Mouse (Mus musculus): Measurements from ENCODE around the gene Prkrip1. TPM values are rescaled to one million over a fixed set of nuclear protein-coding genes. Genes with fewer than 3 reads are reported as not detected.

Prkrip1 gene
- polyA plus RNA-seq, 1 experiment from 2014 or later: 55.6 TPM

GRCm38 (mm10) chr5:136199526-136199925, 763 bp upstream of the Prkrip1 start:
- no peak for ATAC-seq (replicated peaks)
- H3K4me3 ChIP-seq: peak overlapping the region; percentile 90
- H3K36me3 ChIP-seq (replicated peaks): peaks cover 18% of the 10 kb centered on the region
- peak overlapping the region; percentile 63 for H3K4me2 ChIP-seq
- H3K27ac ChIP-seq: peak overlapping the region; percentile 86
- H3K4me1 ChIP-seq: peaks cover 14% of the 10 kb centered on the region
- no peaks in the 10 kb centered on the region for H3K27me3 ChIP-seq (replicated peaks)
- no peaks in the 10 kb centered on the region for H3K9me3 ChIP-seq
- H3K9ac ChIP-seq: peak overlapping the region; percentile 70; the same call in 1 of the 2 replicates
- WGBS: 22% methylated on average over 11 of the region's 11 CpGs

GRCm38 (mm10) chr5:136191870-136192269, 6.9 kb downstream of the Prkrip1 start:
- 90% methylated on average over 7 of the region's 7 CpGs for WGBS
- Histone ChIP-seq H3K36me3 (replicated peaks) (peaks cover 57% of the 10 kb centered on the region), H3K4me1 (no peaks in the 10 kb centered on the region)

GRCm38 (mm10) chr5:136186723-136187122, 12.0 kb downstream of the Prkrip1 start:
- Histone ChIP-seq H3K36me3 (replicated peaks) (peaks cover 35% of the 10 kb centered on the region), H3K27me3 (replicated peaks) (no peaks in the 10 kb centered on the region), H3K9me3 (no peaks in the 10 kb centered on the region), H3K4me3 (no peak overlapping the region), H3K27ac (no peak overlapping the region), H3K4me1 (0 out of 2 replicates have a peak, but pooled peaks cover 3% of the 10 kb centered on the region), H3K9ac (no peak overlapping the region), H3K4me2 (no peak overlapping the region)
- 42% methylated on average over 4 of the region's 4 CpGs for WGBS
- no peak; the same call in 1 of the 2 replicates for ATAC-seq (replicated peaks)

More at GRCm38 (mm10) chr5:136191870-136192269, 6.9 kb downstream of the Prkrip1 start:
- Histone ChIP-seq H3K4me2 (no peak overlapping the region), H3K27ac (no peak overlapping the region), H3K9ac (no peak overlapping the region), H3K4me3 (no peak overlapping the region), H3K27me3 (replicated peaks) (no peaks in the 10 kb centered on the region), H3K9me3 (no peaks in the 10 kb centered on the region)
- no peak for ATAC-seq (replicated peaks)

GRCm38 (mm10) chr5:136183766-136184165, 15.0 kb downstream of the Prkrip1 start:
- WGBS: 89% methylated on average over 7 of the region's 7 CpGs
- no peak overlapping the region for H3K4me3 ChIP-seq
- no peaks in the 10 kb centered on the region for H3K27me3 ChIP-seq (replicated peaks)

GRCm38 (mm10) chr5:136182830-136183229, 15.9 kb downstream of the Prkrip1 start:
- WGBS: 93% methylated on average over 4 of the region's 4 CpGs
- no peaks in the 10 kb centered on the region for H3K9me3 ChIP-seq
- H3K4me2 ChIP-seq: no peak overlapping the region
- H3K4me1 ChIP-seq: 0 out of 2 replicates have a peak, but pooled peaks cover 3% of the 10 kb centered on the region
- H3K4me3 ChIP-seq: no peak overlapping the region
- H3K27me3 ChIP-seq (replicated peaks): no peaks in the 10 kb centered on the region
- no peak for ATAC-seq (replicated peaks)
- no peak overlapping the region for H3K9ac ChIP-seq
- H3K27ac ChIP-seq: no peak overlapping the region
- peaks cover 40% of the 10 kb centered on the region for H3K36me3 ChIP-seq (replicated peaks)

More at GRCm38 (mm10) chr5:136183766-136184165, 15.0 kb downstream of the Prkrip1 start:
- no peak overlapping the region for H3K27ac ChIP-seq
- H3K4me1 ChIP-seq: 0 out of 2 replicates have a peak, but pooled peaks cover 3% of the 10 kb centered on the region
- no peak overlapping the region for H3K4me2 ChIP-seq
- no peak for ATAC-seq (replicated peaks)
- no peak overlapping the region for H3K9ac ChIP-seq
- H3K36me3 ChIP-seq (replicated peaks): peaks cover 43% of the 10 kb centered on the region
- no peaks in the 10 kb centered on the region for H3K9me3 ChIP-seq

- Histone ChIP-seq H3K4me3 (no peak overlapping the region), H3K9me3 (no peaks in the 10 kb centered on the region), H3K27ac (no peak overlapping the region), H3K9ac (no peak overlapping the region), H3K4me1 (0 out of 2 replicates have a peak, but pooled peaks cover 3% of the 10 kb centered on the region), H3K36me3 (replicated peaks) (peaks cover 41% of the 10 kb centered on the region), H3K27me3 (replicated peaks) (no peaks in the 10 kb centered on the region), H3K4me2 (no peak overlapping the region)
- WGBS: 91% methylated on average over 6 of the region's 6 CpGs
- no peak for ATAC-seq (replicated peaks)
Measured at GRCm38 (mm10) chr5:136182049-136182448, 16.7 kb downstream of the Prkrip1 start.

GRCm38 (mm10) chr5:136181197-136181596, 17.6 kb downstream of the Prkrip1 start:
- Histone ChIP-seq H3K9ac (no peak overlapping the region), H3K9me3 (no peaks in the 10 kb centered on the region), H3K4me1 (no peaks in the 10 kb centered on the region), H3K27ac (no peak overlapping the region), H3K4me2 (no peak overlapping the region), H3K4me3 (no peak overlapping the region), H3K27me3 (replicated peaks) (no peaks in the 10 kb centered on the region), H3K36me3 (replicated peaks) (peaks cover 41% of the 10 kb centered on the region)
- WGBS: 92% methylated on average over 6 of the region's 6 CpGs
- ATAC-seq (replicated peaks): no peak

GRCm38 (mm10) chr5:136179594-136179993, 19.2 kb downstream of the Prkrip1 start:
- Histone ChIP-seq H3K36me3 (replicated peaks) (peaks cover 36% of the 10 kb centered on the region), H3K9me3 (no peaks in the 10 kb centered on the region), H3K9ac (no peak overlapping the region), H3K4me1 (no peaks in the 10 kb centered on the region), H3K4me3 (no peak overlapping the region), H3K4me2 (no peak overlapping the region), H3K27ac (no peak overlapping the region), H3K27me3 (replicated peaks) (no peaks in the 10 kb centered on the region)
- no peak for ATAC-seq (replicated peaks)
- WGBS: 85% methylated on average over 5 of the region's 5 CpGs

GRCm38 (mm10) chr5:136173606-136174463, 24.9 kb downstream of the Prkrip1 start:
- peaks cover 7% of the 10 kb centered on the region; the same call in 1 of the 2 replicates for H3K36me3 ChIP-seq (replicated peaks)
- no peak for ATAC-seq (replicated peaks)
- H3K27me3 ChIP-seq (replicated peaks): no peaks in the 10 kb centered on the region
- WGBS: 32% methylated on average over 9 of the region's 9 CpGs
- H3K9me3 ChIP-seq: no peaks in the 10 kb centered on the region
- H3K4me2 ChIP-seq: no peak overlapping the region
- no peak overlapping the region for H3K4me3 ChIP-seq
- peaks cover 28% of the 10 kb centered on the region for H3K4me1 ChIP-seq
- peak overlapping the region; percentile 54 for H3K27ac ChIP-seq
- no peak overlapping the region for H3K9ac ChIP-seq

GRCm38 (mm10) chr5:136172939-136173338, 25.8 kb downstream of the Prkrip1 start:
- Histone ChIP-seq H3K4me2 (no peak overlapping the region), H3K4me3 (no peak overlapping the region), H3K27ac (no peak overlapping the region), H3K27me3 (replicated peaks) (no peaks in the 10 kb centered on the region), H3K9me3 (no peaks in the 10 kb centered on the region), H3K36me3 (replicated peaks) (0 out of 2 replicates have a peak, but pooled peaks cover 5% of the 10 kb centered on the region), H3K9ac (no peak overlapping the region), H3K4me1 (peaks cover 28% of the 10 kb centered on the region)
- no peak for ATAC-seq (replicated peaks)
- WGBS: 83% methylated on average over 9 of the region's 9 CpGs

- peak overlapping the region; percentile 85 for H3K27ac ChIP-seq
- peak; percentile 5; the same call in 1 of the 2 replicates for ATAC-seq (replicated peaks)
- H3K36me3 ChIP-seq (replicated peaks): 0 out of 2 replicates have a peak, but pooled peaks cover 6% of the 10 kb centered on the region
- H3K27me3 ChIP-seq (replicated peaks): no peaks in the 10 kb centered on the region
- peak overlapping the region; percentile 82 for H3K9ac ChIP-seq
- no peaks in the 10 kb centered on the region for H3K9me3 ChIP-seq
- peak overlapping the region; percentile 64 for H3K4me3 ChIP-seq
- H3K4me1 ChIP-seq: peaks cover 28% of the 10 kb centered on the region
- H3K4me2 ChIP-seq: peak overlapping the region; percentile 67
- WGBS: 40% methylated on average over 17 of the region's 17 CpGs
Measured at GRCm38 (mm10) chr5:136171363-136172341, 27.1 kb downstream of the Prkrip1 start.
